Mouse (Mus musculus): ENCODE measurements at regions not wholly inside any gene's neighbourhood (a gene's known extent, or its start where the extent isn't known, plus 50 kb on each side); places are given as distances from the start of the nearest gene placed in this dataset.

DNA sequence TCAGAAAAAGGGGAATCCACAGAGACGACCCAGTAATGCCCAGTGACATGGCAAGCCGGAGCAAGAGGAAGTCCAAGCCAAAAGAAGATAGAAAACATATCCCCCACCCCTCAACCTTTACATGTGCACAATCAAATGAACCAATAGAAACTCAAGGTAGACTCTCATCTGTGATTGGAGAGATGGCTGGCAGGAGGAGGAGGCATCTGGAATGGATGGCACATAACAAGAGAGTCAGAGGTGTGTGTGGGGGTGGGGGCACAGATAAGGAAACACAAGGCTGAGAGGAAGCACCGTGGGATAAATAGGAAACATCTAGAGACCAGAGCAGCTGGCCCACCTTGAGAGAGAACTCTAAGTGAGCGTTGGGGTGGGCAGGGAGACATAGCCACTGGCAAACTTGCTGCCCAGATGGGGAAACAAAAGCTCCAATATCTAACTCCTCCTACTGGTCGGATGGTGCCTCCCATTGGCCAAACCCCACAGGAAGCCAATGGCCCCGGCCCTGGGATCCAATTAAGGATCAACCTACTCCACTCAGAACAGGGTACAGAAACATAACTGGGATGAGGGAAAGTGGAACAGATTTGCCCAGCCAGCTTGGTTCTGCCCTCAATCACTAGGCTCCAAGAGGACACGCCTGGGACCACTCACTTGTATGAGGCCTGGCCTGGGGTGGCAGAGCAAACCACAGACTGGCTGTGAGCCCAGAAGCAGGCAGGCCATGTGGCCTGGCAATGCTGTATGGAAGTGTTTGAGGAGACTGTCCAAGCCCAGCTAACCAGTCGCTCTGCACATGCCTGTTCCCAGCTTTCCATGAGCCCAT is 357.9 kb downstream of the Bcor start:
- H3K27ac ChIP-seq (ENCODE audit: insufficient read depth, low read depth, low read length) = no peak overlapping the region
- TF ChIP-seq POLR2A (IDR thresholded peaks at IDR 0.05; ENCODE audit: low read depth, low read length) (no peak), CTCF (conservative IDR thresholded peaks at IDR 0.05; ENCODE audit: insufficient read depth, insufficient read length, low read depth, low read length) (no peak)
- 77% methylated on average over 8 of the region's 8 CpGs for WGBS
- H3K27me3 ChIP-seq (replicated peaks; ENCODE audit: control insufficient read depth, insufficient read depth, low read length) = no peaks in the 10 kb centered on the region
- no peaks in the 10 kb centered on the region for H3K36me3 ChIP-seq (ENCODE audit: control insufficient read depth, insufficient read depth, low read length)
- DNase-seq = no peak
- no peak overlapping the region for H3K4me3 ChIP-seq (ENCODE audit: insufficient read depth, low read depth, low read length)
- no peaks in the 10 kb centered on the region for H3K4me1 ChIP-seq (ENCODE audit: control insufficient read depth, insufficient read depth, low read length)

DNA sequence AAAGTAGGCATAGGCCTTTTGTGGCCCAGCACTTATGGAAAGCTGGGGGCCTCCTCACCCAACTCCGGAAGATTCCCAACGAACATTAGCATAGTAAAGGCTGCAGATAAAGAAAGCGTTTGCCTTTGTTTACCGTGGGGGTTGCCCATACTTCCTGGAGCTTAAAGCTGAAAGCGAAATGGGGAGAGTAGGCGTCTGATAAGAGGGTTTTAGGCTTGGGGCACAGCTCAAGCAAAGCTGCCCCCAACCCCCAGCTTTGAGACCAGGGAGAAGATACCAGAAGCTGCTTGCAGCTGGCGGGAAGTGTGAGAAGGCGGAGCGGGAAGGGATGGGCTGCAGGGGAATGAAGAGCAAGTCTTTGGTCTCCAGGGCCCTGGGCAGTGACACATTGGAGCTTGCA is 356.9 kb downstream of the Bcor start:
- TF ChIP-seq CTCF (conservative IDR thresholded peaks at IDR 0.05; ENCODE audit: insufficient read depth, insufficient read length, low read depth, low read length) (no peak), POLR2A (IDR thresholded peaks at IDR 0.05; ENCODE audit: low read depth, low read length) (no peak)
- Histone ChIP-seq H3K4me1 (ENCODE audit: control insufficient read depth, insufficient read depth, low read length) (0 out of 2 replicates have a peak, but pooled peaks cover 4% of the 10 kb centered on the region), H3K27ac (ENCODE audit: insufficient read depth, low read depth, low read length) (no peak overlapping the region), H3K36me3 (ENCODE audit: control insufficient read depth, insufficient read depth, low read length) (no peaks in the 10 kb centered on the region), H3K4me3 (ENCODE audit: insufficient read depth, low read depth, low read length) (no peak overlapping the region), H3K27me3 (replicated peaks; ENCODE audit: control insufficient read depth, insufficient read depth, low read length) (no peaks in the 10 kb centered on the region)
- WGBS = 78% methylated on average over 9 of the region's 9 CpGs
- DNase-seq = no peak

DNA sequence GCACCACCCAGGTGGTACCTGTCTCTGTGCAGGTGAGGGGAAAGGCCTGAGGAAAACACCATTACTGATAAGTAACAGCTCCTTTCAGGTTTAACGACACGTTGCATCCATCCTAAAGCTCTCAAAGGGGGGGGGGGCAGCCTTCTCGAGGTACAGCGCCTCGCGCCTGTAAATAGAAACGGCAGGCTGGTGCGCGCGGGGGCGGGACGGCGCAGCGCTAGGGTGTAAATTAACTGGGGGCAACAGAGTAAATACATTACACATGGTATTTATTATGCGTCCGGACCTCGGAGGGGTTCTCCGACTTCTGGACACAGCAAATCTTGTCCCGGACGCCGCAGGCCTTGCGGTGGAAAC is 353.3 kb downstream of the Bcor start:
- Histone ChIP-seq H3K4me1 (ENCODE audit: control insufficient read depth, insufficient read depth, low read length) (0 out of 2 replicates have a peak, but pooled peaks cover 4% of the 10 kb centered on the region), H3K4me3 (ENCODE audit: insufficient read depth, low read depth, low read length) (peak overlapping the region; percentile 51; the same call in 1 of the 2 replicates), H3K36me3 (ENCODE audit: control insufficient read depth, insufficient read depth, low read length) (no peaks in the 10 kb centered on the region), H3K27ac (ENCODE audit: insufficient read depth, low read depth, low read length) (no peak overlapping the region), H3K27me3 (replicated peaks; ENCODE audit: control insufficient read depth, insufficient read depth, low read length) (no peaks in the 10 kb centered on the region)
- no peak for TF ChIP-seq POLR2A (IDR thresholded peaks at IDR 0.05; ENCODE audit: low read depth, low read length)
- DNase-seq = no peak
- WGBS = 5% methylated on average over 21 of the region's 22 CpGs

DNA sequence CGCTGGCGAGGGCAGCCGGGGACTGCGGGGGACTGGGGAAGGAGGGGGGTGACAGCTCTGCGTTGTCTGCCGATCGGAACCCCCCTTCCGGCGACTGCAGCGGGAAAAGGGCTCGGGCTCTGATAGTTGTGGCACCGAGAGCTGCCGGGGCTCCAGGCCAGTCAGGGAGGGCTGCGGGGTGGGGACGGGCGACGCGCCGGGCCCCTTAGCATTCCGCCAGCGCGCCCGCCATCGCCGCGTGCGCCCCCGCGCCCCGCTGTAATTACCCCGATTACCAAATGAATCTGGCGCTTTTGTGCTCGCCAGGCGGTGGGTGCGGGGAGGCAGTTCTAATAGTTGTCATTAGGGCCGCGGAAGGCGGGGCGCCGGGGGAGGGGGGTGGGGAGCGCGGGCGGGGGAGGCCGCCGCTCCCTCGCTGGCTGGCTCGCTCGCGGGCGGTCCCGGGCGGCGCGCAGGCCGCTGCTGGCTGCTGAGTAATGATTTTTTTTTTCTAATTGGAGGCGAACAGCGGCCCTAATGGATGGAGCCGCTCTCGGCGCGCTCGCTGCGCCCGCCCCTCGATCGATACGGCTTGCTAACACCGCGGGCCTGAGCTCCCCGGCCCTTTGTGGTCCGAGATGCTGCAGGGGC is 352.8 kb downstream of the Bcor start:
- Histone ChIP-seq H3K4me3 (ENCODE audit: insufficient read depth, low read depth, low read length) (peak overlapping the region; percentile 52), H3K4me1 (ENCODE audit: control insufficient read depth, insufficient read depth, low read length) (0 out of 2 replicates have a peak, but pooled peaks cover 4% of the 10 kb centered on the region), H3K27ac (ENCODE audit: insufficient read depth, low read depth, low read length) (no peak overlapping the region), H3K36me3 (ENCODE audit: control insufficient read depth, insufficient read depth, low read length) (no peaks in the 10 kb centered on the region), H3K27me3 (replicated peaks; ENCODE audit: control insufficient read depth, insufficient read depth, low read length) (no peaks in the 10 kb centered on the region)
- TF ChIP-seq POLR2A (IDR thresholded peaks at IDR 0.05; ENCODE audit: low read depth, low read length) = no peak
- no peak for TF ChIP-seq CTCF (conservative IDR thresholded peaks at IDR 0.05; ENCODE audit: insufficient read depth, insufficient read length, low read depth, low read length)
- WGBS = under 1% methylated on average over 66 of the region's 71 CpGs
- peak; percentile 54 for DNase-seq

DNA sequence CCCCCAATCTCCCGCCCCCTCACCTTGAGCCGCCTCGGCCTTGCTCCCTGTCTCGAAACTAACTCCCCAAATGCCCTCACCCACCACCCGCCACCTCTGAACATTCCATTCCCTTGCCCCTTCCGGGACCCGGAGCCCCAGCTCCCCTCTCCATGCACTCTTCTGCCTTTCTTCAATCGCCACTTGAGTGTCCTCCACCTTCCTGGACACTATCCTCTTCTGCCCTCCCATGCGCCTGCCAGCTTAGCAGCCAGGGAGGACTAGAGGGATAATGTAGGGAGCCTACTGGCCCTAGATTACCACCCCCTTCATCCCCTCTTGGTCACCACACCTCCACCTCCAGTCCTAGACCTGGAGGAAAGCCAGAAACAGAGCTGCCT is 352.3 kb downstream of the Bcor start:
- TF ChIP-seq POLR2A (IDR thresholded peaks at IDR 0.05; ENCODE audit: low read depth, low read length) = no peak
- TF ChIP-seq CTCF (conservative IDR thresholded peaks at IDR 0.05; ENCODE audit: insufficient read depth, insufficient read length, low read depth, low read length) = no peak
- Histone ChIP-seq H3K36me3 (ENCODE audit: control insufficient read depth, insufficient read depth, low read length) (no peaks in the 10 kb centered on the region), H3K27me3 (replicated peaks; ENCODE audit: control insufficient read depth, insufficient read depth, low read length) (no peaks in the 10 kb centered on the region), H3K4me3 (ENCODE audit: insufficient read depth, low read depth, low read length) (peak overlapping the region; percentile 52), H3K27ac (ENCODE audit: insufficient read depth, low read depth, low read length) (no peak overlapping the region), H3K4me1 (ENCODE audit: control insufficient read depth, insufficient read depth, low read length) (0 out of 2 replicates have a peak, but pooled peaks cover 4% of the 10 kb centered on the region)
- DNase-seq = peak; percentile 13
- 9% methylated on average over 8 of the region's 9 CpGs for WGBS

DNA sequence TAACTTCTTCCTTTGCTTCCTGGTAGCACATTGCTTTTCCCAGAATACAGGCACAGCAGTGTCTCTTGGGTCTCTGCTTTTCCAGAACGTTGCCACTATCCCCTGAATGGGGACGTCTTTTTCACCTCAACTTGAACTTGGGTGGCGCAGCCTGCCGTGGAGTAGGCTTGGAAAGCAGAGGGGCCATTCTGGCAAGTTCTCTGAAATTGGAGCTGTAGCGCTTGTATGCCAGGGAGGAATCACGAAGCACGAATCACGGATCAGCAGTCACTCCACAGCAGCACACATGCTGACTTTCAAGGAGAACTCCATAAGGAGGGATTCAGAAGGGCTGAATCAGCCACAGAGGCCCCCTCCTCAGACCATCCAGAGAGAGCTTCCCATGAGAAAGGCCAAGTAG is 351.2 kb downstream of the Bcor start:
- no peak overlapping the region for H3K27ac ChIP-seq (ENCODE audit: insufficient read depth, low read depth, low read length)

DNA sequence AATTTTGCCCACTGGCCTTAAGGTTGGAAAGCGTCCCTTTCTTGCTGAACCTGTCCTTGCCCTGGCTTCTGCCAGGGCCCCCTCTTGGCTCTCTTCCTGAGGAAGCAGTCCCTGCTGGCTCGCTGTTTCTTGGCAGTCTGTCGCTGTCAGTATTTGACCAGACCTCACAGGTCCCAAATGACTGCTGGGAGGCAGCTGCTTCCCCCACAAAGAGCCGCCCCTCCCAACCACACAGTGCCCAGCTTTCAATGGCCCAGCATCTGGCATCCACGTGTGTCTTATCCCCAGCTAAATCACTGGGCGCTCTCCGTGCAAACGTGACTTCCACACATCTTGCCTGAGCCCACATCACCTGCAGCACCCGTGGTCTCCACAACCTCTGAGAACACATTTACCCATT is 345.3 kb downstream of the Bcor start:
- Histone ChIP-seq H3K4me1 (ENCODE audit: control insufficient read depth, insufficient read depth, low read length) (no peaks in the 10 kb centered on the region), H3K27ac (ENCODE audit: insufficient read depth, low read depth, low read length) (no peak overlapping the region), H3K27me3 (replicated peaks; ENCODE audit: control insufficient read depth, insufficient read depth, low read length) (no peaks in the 10 kb centered on the region), H3K4me3 (ENCODE audit: insufficient read depth, low read depth, low read length) (no peak overlapping the region), H3K36me3 (ENCODE audit: control insufficient read depth, insufficient read depth, low read length) (no peaks in the 10 kb centered on the region)
- DNase-seq = no peak
- 57% methylated on average over 9 of the region's 9 CpGs for WGBS
- TF ChIP-seq CTCF (conservative IDR thresholded peaks at IDR 0.05; ENCODE audit: insufficient read depth, insufficient read length, low read depth, low read length) = no peak

More for the DNA sequence above, 351.2 kb downstream of the Bcor start:
- Histone ChIP-seq H3K27me3 (replicated peaks; ENCODE audit: control insufficient read depth, insufficient read depth, low read length) (no peaks in the 10 kb centered on the region), H3K36me3 (ENCODE audit: control insufficient read depth, insufficient read depth, low read length) (no peaks in the 10 kb centered on the region), H3K4me1 (ENCODE audit: control insufficient read depth, insufficient read depth, low read length) (0 out of 2 replicates have a peak, but pooled peaks cover 4% of the 10 kb centered on the region), H3K4me3 (ENCODE audit: insufficient read depth, low read depth, low read length) (no peak overlapping the region)
- DNase-seq = no peak
- TF ChIP-seq POLR2A (IDR thresholded peaks at IDR 0.05; ENCODE audit: low read depth, low read length) (no peak), CTCF (conservative IDR thresholded peaks at IDR 0.05; ENCODE audit: insufficient read depth, insufficient read length, low read depth, low read length) (no peak)
- 91% methylated on average over 8 of the region's 8 CpGs for WGBS
